Mouse (Mus musculus) R1 (cell line): ENCODE results near the gene Ldlrap1.

Source experiments
- DNase-seq: peaks from one replicate; pipeline ENCODE4 v3.0.0-alpha.2; 2018; ENCODE audit warnings: low read depth, low spot score

Ldlrap1 gene

GRCm38 (mm10) chr4:134775234-134775944 is 7.6 kb upstream of the Ldlrap1 start:
- no peak for DNase-seq

GRCm38 (mm10) chr4:134774126-134774525 is 6.3 kb upstream of the Ldlrap1 start:
- no peak for DNase-seq

- DNase-seq: no peak
Measured at GRCm38 (mm10) chr4:134772805-134773674, 5.2 kb upstream of the Ldlrap1 start.

DNA sequence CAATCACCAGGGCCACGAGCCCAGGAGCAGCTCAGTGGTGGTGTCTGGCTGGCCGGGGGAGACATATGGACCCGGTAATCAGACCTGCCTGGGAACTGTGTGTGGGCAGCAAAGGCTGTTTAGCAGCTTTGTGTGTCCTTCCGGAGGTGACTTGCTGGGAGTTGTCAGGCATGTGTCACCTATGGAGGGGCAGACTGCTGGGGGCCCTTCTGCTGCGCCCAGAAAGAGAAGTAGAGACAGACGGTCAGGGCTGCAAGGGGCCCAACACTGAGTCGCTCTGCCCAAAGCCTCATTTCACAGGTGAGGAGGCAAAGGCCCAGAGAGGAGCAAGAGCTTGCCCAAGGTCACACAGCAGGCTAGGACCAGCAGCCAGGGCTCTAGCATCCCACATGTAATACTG is 2.1 kb upstream of the Ldlrap1 start:
- no peak for DNase-seq

DNA sequence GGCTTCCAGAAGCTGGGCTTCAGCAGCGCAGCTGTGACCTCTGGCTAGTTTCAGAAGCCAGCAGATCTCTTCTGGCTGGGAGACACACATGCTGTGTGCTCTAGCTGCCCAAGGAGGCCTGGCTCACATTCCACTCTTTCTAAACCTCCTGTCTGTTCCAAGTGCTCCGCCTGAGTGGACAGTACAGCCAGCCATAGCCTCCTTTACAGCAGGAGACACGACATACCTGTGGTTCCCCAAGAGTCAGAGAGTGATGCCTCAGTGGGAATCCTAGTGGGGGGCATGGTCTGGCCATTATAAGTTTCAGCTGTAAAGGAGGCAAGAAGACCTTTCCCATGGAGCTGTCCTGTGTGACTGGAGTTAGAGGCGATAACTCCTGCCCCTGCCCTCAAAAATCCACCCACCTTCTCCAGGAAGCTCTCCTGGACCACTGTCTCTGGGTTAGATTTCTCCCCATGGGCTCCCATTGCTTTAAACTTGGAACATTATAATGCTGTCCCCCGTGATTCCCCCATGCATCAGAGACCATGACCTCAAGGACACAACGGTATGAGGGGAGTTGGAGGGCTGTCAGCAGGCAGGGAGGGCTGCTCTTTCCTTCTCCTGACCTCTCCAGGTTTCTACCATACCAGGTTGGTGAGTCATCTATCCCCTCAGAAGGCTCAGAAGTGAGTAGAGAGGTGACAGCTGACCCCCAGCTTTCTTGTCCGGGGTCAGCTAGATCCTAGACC is 1.4 kb upstream of the Ldlrap1 start:
- DNase-seq: no peak

DNA sequence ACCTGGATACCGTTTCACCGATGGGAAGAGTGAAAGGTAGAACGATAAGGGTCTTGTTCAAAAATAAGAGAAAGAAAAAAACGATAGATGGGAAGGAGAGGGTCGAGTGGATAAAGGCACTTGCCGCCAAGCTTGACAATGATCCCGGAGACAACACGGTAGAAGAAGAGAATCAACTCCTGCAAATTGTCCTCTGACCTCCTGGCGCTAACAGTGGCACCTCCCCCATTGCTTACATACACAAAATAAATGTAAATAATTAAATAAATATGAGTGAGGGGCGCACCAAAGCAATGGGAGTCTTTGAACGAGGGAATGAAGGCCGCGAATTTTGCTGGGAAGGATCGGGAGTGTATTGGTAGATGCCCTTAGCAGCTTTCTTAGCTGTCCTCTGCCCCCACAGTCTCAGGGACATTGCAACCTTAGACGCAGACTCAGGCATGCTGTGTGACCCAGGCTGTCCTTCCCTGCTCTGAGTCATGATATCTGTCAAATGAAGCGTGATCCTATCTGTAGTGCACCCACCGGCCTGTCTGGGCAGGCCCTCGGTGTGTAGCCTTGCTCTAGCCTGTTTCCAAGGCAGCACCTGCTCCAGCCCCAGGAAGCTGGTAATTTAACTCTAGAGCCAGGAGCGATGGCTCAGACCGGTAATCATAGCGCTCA is 533 bp upstream of the Ldlrap1 start:
- DNase-seq: peak; percentile 54

GRCm38 (mm10) chr4:134766904-134767425 is 859 bp downstream of the Ldlrap1 start:
- peak; percentile 69 for DNase-seq

- DNase-seq: no peak
Measured at GRCm38 (mm10) chr4:134766277-134766676, 1.5 kb downstream of the Ldlrap1 start.

DNA sequence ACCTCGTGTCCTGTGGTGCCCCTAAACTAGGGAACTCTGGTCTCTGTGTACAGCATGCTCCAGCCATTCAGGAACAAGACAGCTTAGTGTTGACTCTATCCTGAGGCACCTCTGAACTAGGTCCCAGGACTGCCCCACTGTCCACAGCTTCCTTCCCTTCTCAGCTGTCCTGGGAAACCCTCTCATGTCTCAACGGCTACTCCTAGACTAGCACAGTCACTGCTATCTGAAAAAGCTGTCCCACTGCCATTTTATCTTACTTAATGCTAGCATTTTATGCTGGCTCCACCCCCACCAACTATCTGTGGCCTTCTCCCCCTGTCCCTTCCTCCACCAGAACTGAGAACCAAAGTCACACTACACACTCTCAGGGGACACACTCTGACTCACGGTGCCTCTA is 3.5 kb downstream of the Ldlrap1 start:
- DNase-seq: no peak

DNA sequence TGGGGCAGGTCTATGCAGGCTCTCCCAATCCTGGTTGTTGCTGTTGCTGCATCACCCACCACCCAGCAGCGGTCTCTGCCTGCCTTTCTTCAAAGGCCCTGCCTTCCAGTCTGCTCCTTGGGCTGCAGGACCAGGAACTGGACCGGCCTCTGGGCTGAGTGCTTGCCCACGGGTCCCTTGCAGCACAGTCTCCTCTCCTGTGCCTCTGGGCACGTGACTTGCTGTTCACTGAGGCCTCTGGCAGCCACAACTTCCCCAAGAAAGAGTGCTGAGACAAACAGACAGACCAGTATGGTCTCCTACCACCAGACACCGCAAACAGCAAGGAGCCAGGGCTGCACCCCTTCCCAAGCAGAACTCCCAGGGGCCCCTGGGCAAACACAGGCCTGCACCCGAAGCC is 5.5 kb downstream of the Ldlrap1 start:
- DNase-seq: no peak

DNA sequence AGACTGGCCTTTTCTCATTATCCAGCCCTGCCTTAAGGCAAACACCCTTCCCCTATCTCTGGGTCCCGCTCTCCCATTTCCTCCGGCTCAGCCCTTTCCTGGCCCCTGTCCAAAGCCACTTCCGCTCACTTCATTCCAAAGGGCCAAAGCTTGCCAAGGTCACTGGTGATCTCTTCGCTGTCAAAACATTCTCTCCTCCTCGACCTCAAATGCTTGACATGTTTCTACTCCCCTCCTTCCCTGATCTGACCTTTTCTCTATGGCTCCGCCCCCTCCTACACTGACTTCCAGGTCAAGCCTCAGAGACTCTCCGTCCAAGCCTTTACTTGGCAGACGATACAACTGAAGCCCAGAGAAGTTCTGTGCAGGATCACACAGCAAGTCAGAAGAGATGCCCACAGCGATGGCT is 7.0 kb downstream of the Ldlrap1 start:
- peak; percentile 87 for DNase-seq

- DNase-seq: no peak
Measured at GRCm38 (mm10) chr4:134760281-134760680, 7.5 kb downstream of the Ldlrap1 start.

- DNase-seq: no peak
Measured at GRCm38 (mm10) chr4:134759564-134759963, 8.3 kb downstream of the Ldlrap1 start.

DNA sequence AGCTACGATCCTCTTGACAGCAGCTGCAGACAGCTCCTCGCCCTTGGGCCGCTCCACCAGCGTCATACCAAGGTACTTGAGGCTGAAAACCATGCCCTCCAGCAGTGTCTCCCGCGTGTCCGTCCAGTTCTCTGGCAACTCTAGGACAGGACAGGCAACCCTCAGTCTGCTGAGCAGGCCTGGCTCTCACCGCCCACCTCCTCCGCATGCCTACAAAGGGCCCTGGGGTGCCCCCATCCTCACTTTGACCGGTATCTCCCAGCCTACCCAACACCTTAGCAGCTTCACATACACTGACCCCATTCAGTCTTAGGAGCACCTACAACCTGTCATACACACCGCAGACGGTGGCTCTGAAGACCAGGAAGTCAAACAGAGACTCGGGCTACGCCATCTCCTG is 8.9 kb downstream of the Ldlrap1 start:
- DNase-seq: no peak

- no peak for DNase-seq
Measured at GRCm38 (mm10) chr4:134758367-134758766, 9.5 kb downstream of the Ldlrap1 start.

GRCm38 (mm10) chr4:134756953-134757352 is 10.9 kb downstream of the Ldlrap1 start:
- no peak for DNase-seq

DNA sequence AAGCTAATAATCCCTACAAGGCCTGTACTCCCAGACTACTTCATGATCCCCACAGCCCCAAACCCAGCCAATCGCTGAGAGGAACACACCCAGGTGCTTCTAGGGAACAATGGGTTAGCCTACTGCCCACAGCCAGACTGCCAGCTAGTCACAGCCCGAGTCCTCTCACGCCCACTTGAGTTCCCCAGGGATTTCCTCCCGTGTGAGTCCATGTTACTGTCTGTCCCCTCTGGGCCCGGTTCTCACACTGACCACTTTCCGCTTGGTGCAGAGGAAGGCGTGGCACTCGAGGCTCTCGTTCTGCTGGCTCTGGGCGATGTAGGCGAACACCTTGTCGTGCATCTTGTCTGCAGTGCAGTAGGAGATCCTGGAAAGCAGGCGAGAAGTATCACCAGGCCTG is 12.9 kb downstream of the Ldlrap1 start:
- no peak for DNase-seq

- DNase-seq: no peak
Measured at GRCm38 (mm10) chr4:134754371-134754770, 13.5 kb downstream of the Ldlrap1 start.

- DNase-seq: no peak
Measured at GRCm38 (mm10) chr4:134753516-134754261, 14.1 kb downstream of the Ldlrap1 start.

- no peak for DNase-seq
Measured at GRCm38 (mm10) chr4:134752911-134753426, 14.9 kb downstream of the Ldlrap1 start.
